Mouse (Mus musculus) intestine, postnatal 0 days (tissue): ENCODE results near the gene Pigu. TPM values are rescaled to one million over a fixed set of nuclear protein-coding genes. Genes with fewer than 3 reads are reported as not detected.
A peak's percentile ranks its signal among the peaks of the same experiment; 100 is the strongest.

Experiments used
- ATAC-seq: fragments of 200-750 bp; cut with Nextera tagmentation; 2 replicates; pipeline ENCODE4 v1.8.0; 2017; ENCODE audit warnings: mild to moderate bottlenecking, moderate TSS enrichment, moderate library complexity
- H3K27ac ChIP-seq: fragments of 300-500 bp; sonication (generic); 2 replicates; pipeline ENCODE4 v1.5.1; 2014; ENCODE audit warnings: mild to moderate bottlenecking, low read depth, low read length, moderate library complexity
- H3K27me3 ChIP-seq: fragments of 300-500 bp; sonication (generic); replicated peaks from 2 replicates; pipeline ENCODE4 v1.6.1; 2014; ENCODE audit warnings: low read length, mixed read lengths; ENCODE audit not compliant: control insufficient read depth, insufficient read depth
- H3K36me3 ChIP-seq: fragments of 300-500 bp; sonication (generic); 2 replicates; pipeline ENCODE4 v1.6.1; 2014; ENCODE audit warnings: mild to moderate bottlenecking, moderate library complexity; ENCODE audit not compliant: control insufficient read depth, insufficient read depth
- H3K4me1 ChIP-seq: fragments of 300-500 bp; sonication (generic); replicated peaks from 2 replicates; pipeline ENCODE4 v1.6.1; 2014; ENCODE audit warnings: antibody characterized with exemption, low read length, mixed read lengths; ENCODE audit not compliant: control insufficient read depth, insufficient read depth
- H3K4me2 ChIP-seq: fragments of 300-500 bp; sonication (generic); replicated peaks from 2 replicates; pipeline ENCODE4 v1.6.1; 2014; ENCODE audit warnings: low read depth, mild to moderate bottlenecking, moderate library complexity
- H3K4me3 ChIP-seq: fragments of 300-500 bp; sonication (generic); 2 replicates; pipeline ENCODE4 v1.5.1; 2014; ENCODE audit warnings: low read depth, low read length
- H3K9ac ChIP-seq: fragments of 300-500 bp; sonication (generic); 2 replicates; pipeline ENCODE4 v1.6.1; 2014; ENCODE audit warnings: mild to moderate bottlenecking, low read depth, low read length
- H3K9me3 ChIP-seq: fragments of 300-500 bp; sonication (generic); 2 replicates; pipeline ENCODE4 v1.6.1; 2016; ENCODE audit warnings: mixed run types; ENCODE audit not compliant: control insufficient read depth
- CTCF ChIP-seq: sonication (generic); IDR thresholded peaks from 2 replicates; pipeline ENCODE4 v1.5.1; 2016; ENCODE audit warnings: low read depth, mild to moderate bottlenecking, control low read depth, antibody characterized with exemption, moderate library complexity
- WGBS: fragments of 180-500 bp; shearing (Covaris S2); extraction: QIAGEN DNeasy Blood & Tissue Kit; methylation state at CpG from one replicate; pipeline ENCODE4 v1.1.7; 2014; 5-methylcytosine and 5-hydroxymethylcytosine counted together
- polyA plus RNA-seq: library from polyadenylated mRNA; unstranded; fragments of >200 nt; fragmentation: Nextera tagmentation; extraction: Ambion mirVana; gene quantifications from 2 replicates; pipeline ENCODE4 v1.2.1, GENCODE M21; 2015

The Pigu gene
- polyA plus RNA-seq, 1 experiment from 2014 or later, result 31.5 TPM

DNA sequence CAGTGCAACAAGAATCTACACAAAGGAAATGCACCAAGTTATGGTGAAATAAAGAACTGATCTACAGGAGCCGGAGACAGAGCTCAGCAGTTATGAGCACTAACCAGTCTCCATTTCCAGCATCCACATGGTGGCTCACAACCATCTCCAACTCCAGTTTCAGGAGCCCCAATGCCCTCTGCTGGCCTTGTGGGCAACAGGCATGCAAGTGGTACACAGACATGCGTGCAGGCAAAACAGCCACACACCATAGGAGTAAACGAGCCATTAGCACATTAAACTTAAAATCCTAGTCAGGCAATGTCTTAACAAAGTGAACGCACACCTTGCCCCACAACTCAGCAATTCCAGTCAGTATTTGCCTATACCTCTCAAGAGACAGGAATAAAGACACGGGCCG lies 85.3 kb downstream of the Pigu start:
- WGBS, result 90% methylated on average over 6 of the region's 6 CpGs
- peak; percentile 63 for TF ChIP-seq CTCF
- no peak overlapping the region for H3K9ac ChIP-seq

DNA sequence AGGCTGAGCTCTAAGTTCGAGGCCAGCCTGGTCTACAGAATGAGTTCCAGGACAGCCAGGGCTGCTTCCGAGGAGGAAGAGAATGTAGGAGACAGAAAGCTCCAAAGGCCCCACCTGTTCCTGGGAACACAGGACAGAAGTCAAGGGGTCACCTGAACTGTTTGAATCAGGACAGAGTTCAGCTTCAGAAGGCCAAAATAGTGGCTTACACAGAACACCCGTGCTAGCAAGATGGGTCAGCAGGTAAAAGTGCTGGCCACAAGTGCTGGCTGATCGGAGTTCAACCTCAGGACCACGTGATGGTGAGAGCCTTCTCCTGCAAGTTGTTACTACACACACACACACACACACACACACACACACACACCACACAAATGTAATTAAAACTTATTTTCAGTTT lies 90.3 kb downstream of the Pigu start:
- H3K36me3 ChIP-seq, result no peaks in the 10 kb centered on the region
- TF ChIP-seq CTCF, result no peak
- no peak overlapping the region for H3K4me2 ChIP-seq
- no peak for ATAC-seq
- 82% methylated on average over 5 of the region's 5 CpGs for WGBS
- H3K4me3 ChIP-seq, result no peak overlapping the region
- no peaks in the 10 kb centered on the region for H3K4me1 ChIP-seq
- H3K27ac ChIP-seq, result no peak overlapping the region
- H3K27me3 ChIP-seq, result no peaks in the 10 kb centered on the region
- no peaks in the 10 kb centered on the region for H3K9me3 ChIP-seq
- no peak overlapping the region for H3K9ac ChIP-seq

More for the DNA sequence above, 85.3 kb downstream of the Pigu start:
- H3K36me3 ChIP-seq, result no peaks in the 10 kb centered on the region
- no peaks in the 10 kb centered on the region for H3K9me3 ChIP-seq
- no peaks in the 10 kb centered on the region for H3K27me3 ChIP-seq
- 0 out of 2 replicates have a peak, but pooled peaks cover under 1% of the 10 kb centered on the region for H3K4me1 ChIP-seq
- no peak overlapping the region for H3K4me2 ChIP-seq
- H3K4me3 ChIP-seq, result no peak overlapping the region
- no peak overlapping the region for H3K27ac ChIP-seq
- ATAC-seq, result no peak

DNA sequence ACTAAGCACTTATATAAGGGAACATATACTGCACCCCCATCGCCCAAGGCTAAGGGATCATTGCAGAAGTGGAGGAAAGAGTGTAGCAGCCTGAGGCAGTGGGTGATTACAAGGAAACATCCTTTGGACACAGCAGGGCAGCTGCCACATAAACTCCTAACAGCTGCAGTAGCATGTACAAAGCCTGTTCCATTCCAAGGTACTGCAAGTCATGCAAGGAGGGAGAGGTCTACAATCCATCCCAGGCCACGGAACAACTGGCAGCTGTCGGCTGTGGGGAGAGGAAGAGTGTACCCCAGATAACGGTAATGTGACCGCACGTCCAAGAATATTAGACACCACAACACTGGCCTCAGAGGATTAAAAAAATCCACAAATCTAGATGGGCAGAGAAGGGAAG lies 91.7 kb downstream of the Pigu start:
- no peak for ATAC-seq
- Histone ChIP-seq H3K27me3 (no peaks in the 10 kb centered on the region), H3K4me1 (no peaks in the 10 kb centered on the region), H3K4me2 (no peak overlapping the region), H3K4me3 (no peak overlapping the region), H3K9me3 (no peaks in the 10 kb centered on the region), H3K9ac (no peak overlapping the region), H3K36me3 (no peaks in the 10 kb centered on the region), H3K27ac (no peak overlapping the region)
- WGBS, result 91% methylated on average over 6 of the region's 6 CpGs
- no peak for TF ChIP-seq CTCF

DNA sequence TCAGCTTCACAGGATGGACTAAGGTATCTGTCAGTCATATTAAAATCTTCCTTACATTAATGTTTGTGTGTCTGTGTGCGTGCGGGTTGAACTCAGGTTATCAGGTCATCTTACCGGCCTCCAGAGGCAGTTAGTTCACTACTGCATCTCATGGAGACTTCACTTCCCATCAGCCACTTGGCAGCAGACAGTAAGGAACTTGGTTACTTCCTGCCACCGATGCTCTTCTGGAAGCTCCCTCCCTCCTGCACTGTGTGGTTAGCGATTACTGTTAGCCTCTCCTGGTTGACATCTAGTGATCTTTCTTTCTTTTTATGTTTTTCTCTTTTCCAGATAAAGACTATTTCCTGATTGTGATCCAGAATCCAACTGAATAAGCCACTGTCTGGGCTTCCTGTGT lies 107.6 kb downstream of the Pigu start:
- no peaks in the 10 kb centered on the region for H3K4me1 ChIP-seq
- no peaks in the 10 kb centered on the region for H3K9me3 ChIP-seq
- TF ChIP-seq CTCF, result no peak
- no peaks in the 10 kb centered on the region for H3K27me3 ChIP-seq
- H3K9ac ChIP-seq, result no peak overlapping the region
- H3K27ac ChIP-seq, result no peak overlapping the region
- no peak overlapping the region for H3K4me2 ChIP-seq
- ATAC-seq, result no peak
- H3K36me3 ChIP-seq, result peaks cover 67% of the 10 kb centered on the region
- no peak overlapping the region for H3K4me3 ChIP-seq
- WGBS, result 84% methylated on average over 5 of the region's 5 CpGs

DNA sequence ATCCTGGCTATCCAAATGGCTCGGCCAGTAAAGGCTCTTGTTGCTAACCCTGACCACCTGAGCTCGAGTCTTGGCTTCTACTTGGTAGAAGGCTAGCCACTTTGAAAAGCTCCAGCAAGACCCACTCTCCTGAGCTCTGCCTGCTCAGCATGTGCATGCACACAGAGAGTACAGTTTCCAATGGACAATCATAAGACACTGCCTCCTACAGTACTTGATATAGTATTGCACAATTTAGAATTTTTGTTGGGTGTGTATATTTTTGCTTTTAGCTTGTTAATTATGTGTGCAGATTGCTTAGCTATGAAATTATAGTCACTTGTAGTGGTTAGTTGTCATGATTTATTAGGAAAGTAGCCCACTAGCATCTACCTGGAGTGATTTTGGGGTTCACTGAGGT lies 108.5 kb downstream of the Pigu start:
- 85% methylated on average over 2 of the region's 2 CpGs for WGBS
- ATAC-seq, result no peak
- no peak overlapping the region for H3K4me2 ChIP-seq
- peaks cover 76% of the 10 kb centered on the region for H3K36me3 ChIP-seq
- H3K27me3 ChIP-seq, result no peaks in the 10 kb centered on the region
- no peak overlapping the region for H3K4me3 ChIP-seq
- no peak for TF ChIP-seq CTCF
- no peaks in the 10 kb centered on the region for H3K9me3 ChIP-seq
- H3K27ac ChIP-seq, result no peak overlapping the region
- no peaks in the 10 kb centered on the region for H3K4me1 ChIP-seq
- no peak overlapping the region for H3K9ac ChIP-seq

DNA sequence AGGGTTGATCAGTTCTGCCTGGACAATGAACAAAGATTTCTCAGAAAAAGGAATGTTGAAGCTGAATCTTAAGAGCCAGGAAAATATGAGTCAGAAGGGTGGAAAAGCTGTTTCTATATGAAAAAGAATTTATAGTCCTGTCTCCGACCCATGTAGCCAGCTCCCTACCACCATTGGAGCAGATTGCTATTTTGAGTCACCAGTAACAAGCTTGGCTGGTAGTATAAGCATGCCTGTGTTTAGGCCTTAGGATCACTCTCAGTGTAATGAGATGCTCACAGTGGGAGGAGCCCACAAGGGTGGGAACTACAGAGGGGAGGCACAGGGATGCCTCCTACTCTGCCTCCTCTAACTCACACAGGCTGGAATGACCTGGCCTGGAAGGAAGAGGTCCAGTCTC lies 109.0 kb downstream of the Pigu start:
- Histone ChIP-seq H3K4me3 (no peak overlapping the region), H3K27ac (no peak overlapping the region), H3K9ac (no peak overlapping the region), H3K36me3 (peaks cover 81% of the 10 kb centered on the region), H3K4me2 (no peak overlapping the region), H3K27me3 (no peaks in the 10 kb centered on the region), H3K4me1 (no peaks in the 10 kb centered on the region), H3K9me3 (no peaks in the 10 kb centered on the region)
- WGBS, result 90% methylated on average over 1 of the region's 1 CpGs
- no peak for ATAC-seq
- TF ChIP-seq CTCF, result no peak

DNA sequence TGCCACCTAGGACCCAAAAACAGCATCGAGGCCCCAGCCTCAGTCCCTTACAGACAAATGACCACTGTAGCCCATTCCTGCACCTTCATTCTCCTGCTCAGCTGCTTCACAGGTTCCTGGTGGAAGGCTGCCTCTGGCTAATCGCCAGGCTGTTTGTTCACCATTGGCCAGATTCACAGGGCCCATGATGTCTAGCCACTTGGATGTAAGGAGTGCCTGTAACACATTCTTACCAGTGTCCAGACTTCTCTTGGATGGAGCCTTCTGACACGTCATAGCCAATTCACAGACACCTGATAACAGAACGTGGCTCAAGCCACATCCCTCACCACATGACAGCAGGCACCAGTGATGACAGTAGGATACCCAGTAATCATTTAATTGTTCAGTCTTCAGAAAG lies 111.0 kb downstream of the Pigu start:
- H3K27me3 ChIP-seq, result no peaks in the 10 kb centered on the region
- no peaks in the 10 kb centered on the region for H3K9me3 ChIP-seq
- no peak overlapping the region for H3K4me3 ChIP-seq
- no peak overlapping the region for H3K4me2 ChIP-seq
- no peak for TF ChIP-seq CTCF
- 92% methylated on average over 4 of the region's 4 CpGs for WGBS
- no peak overlapping the region for H3K9ac ChIP-seq
- no peak overlapping the region for H3K27ac ChIP-seq
- no peak for ATAC-seq
- peaks cover 87% of the 10 kb centered on the region for H3K36me3 ChIP-seq
- H3K4me1 ChIP-seq, result no peaks in the 10 kb centered on the region
